Mouse (Mus musculus): ENCODE measurements around the gene Bmp10. TPM values are rescaled to one million over a fixed set of nuclear protein-coding genes. Genes with fewer than 3 reads are reported as not detected.

The Bmp10 gene
- polyA plus RNA-seq (2014; fragmentation: Nextera tagmentation; extraction: Ambion mirVana) = not detected in 2 replicates

DNA sequence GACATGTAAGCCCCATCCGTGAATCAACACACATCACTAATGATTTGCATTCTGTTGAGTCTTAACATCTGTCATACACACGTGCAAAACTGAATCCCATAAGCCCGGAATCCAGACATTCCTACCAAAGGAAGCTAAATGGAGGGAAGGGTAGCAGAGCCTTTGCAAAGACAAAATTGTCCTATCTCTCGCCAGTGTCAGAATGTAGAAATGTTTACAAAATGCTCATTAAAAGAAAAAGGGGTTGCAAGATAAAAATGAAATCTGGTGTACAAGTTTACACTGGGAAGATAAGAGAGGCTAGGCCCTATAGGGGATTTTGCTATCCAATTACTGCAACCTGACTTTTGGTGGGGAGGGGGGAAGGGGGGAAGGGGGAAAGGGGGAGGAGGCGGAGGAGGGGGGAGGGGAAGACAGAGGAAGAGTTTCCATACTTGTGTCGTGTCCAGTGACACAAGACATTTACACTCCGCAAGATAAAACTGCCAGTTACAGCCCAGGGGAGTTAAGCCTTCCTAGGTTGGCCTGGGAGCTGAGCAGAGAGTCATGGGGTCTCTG is at the start of gene Bmp10:
TSS of gene Bmp10 (plus strand) at position 508 of the 558 bp plus-strand sequence.
- 75% methylated on average over 7 of the region's 7 CpGs for WGBS
- Histone ChIP-seq H3K9ac (ENCODE audit: low read length) (no peak within 1 kb of the TSS), H3K4me2 (no peak within 1 kb of the TSS), H3K36me3 (ENCODE audit: control insufficient read depth, insufficient read depth, low read length) (no peaks in the 10 kb centered on the region), H3K27me3 (ENCODE audit: control insufficient read depth, insufficient read depth, low read length) (no peaks in the 10 kb centered on the region), H3K4me1 (ENCODE audit: control insufficient read depth, insufficient read depth, low read length) (no peaks in the 10 kb centered on the region), H3K27ac (ENCODE audit: low read depth, low read length) (no peak within 1 kb of the TSS), H3K9me3 (ENCODE audit: control insufficient read depth, low read length) (no peaks in the 10 kb centered on the region), H3K4me3 (ENCODE audit: low read depth, low read length) (no peak within 1 kb of the TSS)
- DNase-seq (ENCODE audit: low spot score, missing footprints) (no peak), ATAC-seq (ENCODE audit: low FRiP score) (no peak)

DNA sequence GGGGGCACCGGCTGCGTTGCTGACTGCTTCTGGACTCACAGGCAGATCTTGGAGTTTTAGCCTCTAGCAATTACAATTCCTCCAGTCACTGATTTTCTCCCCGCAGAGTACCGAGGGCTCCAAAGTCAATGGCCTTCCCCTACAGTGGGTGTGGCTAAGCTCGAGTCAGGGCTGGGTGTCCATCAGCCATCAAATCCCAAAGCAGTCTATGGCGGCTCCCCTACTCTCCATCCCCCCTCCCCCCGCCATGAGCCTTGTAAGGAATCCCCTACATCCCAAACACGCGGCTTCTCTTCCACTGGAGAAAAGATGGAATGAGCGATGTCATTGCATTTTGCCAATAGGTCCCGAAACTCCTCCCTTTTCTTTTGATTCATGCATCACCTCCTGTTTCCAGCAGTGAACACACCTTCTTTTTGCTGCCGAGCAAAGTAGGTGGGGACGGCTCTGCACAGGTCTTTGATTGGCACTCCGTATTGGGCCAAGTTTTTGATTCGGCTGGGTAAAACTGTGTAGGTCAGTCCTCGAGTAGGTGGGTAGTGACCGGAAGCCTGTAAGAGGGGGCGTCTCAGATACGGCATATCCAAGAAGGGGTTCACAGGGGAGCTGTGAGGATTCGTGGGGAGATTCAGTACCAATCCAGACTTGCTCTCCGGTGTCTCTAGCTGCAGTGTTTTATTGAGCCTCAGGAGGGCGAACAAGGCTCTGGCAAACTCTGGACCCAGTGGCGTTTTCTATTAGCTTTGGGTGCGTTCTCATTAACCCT is 44.7 kb upstream of the Bmp10 start:
- Histone ChIP-seq H3K36me3 (ENCODE audit: control insufficient read depth, insufficient read depth, low read length) (no peaks in the 10 kb centered on the region), H3K9ac (ENCODE audit: low read length) (no peak overlapping the region), H3K4me1 (ENCODE audit: control insufficient read depth, insufficient read depth, low read length) (no peaks in the 10 kb centered on the region), H3K27ac (ENCODE audit: low read depth, low read length) (no peak overlapping the region), H3K9me3 (ENCODE audit: control insufficient read depth, low read length) (no peaks in the 10 kb centered on the region), H3K4me3 (ENCODE audit: low read depth, low read length) (peak overlapping the region; percentile 19), H3K27me3 (ENCODE audit: control insufficient read depth, insufficient read depth, low read length) (no peaks in the 10 kb centered on the region), H3K4me2 (peak overlapping the region; percentile 48)
- WGBS = 9% methylated on average over 24 of the region's 24 CpGs
- DNase-seq (ENCODE audit: low spot score, missing footprints) (peak; percentile 86), ATAC-seq (ENCODE audit: low FRiP score) (peak; percentile 30; the same call in 1 of the 2 replicates)

DNA sequence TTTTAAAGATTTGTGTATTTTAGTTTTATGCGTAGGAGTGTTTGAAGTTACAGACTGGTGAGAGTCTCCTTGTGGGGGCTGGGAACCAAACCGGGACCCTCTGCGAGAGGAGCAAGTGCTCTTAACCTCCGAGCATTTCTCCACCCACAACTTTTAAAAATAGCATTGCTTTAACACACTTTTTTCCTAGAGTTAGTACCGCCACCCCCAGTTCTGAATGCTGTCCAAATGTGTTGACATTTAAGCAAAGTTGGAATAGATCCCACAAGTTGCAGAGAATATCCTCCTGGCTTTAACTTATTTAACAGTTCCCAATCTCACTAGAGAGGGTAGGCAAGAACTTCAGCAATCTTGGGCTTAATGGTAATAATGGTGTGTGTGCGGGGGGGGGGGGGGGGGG is 44.0 kb upstream of the Bmp10 start:
- 56% methylated on average over 5 of the region's 6 CpGs for WGBS
- Histone ChIP-seq H3K4me2 (no peak overlapping the region), H3K4me3 (ENCODE audit: low read depth, low read length) (no peak overlapping the region), H3K9me3 (ENCODE audit: control insufficient read depth, low read length) (no peaks in the 10 kb centered on the region), H3K9ac (ENCODE audit: low read length) (no peak overlapping the region), H3K27me3 (ENCODE audit: control insufficient read depth, insufficient read depth, low read length) (no peaks in the 10 kb centered on the region), H3K4me1 (ENCODE audit: control insufficient read depth, insufficient read depth, low read length) (no peaks in the 10 kb centered on the region), H3K27ac (ENCODE audit: low read depth, low read length) (no peak overlapping the region), H3K36me3 (ENCODE audit: control insufficient read depth, insufficient read depth, low read length) (no peaks in the 10 kb centered on the region)
- DNase-seq (ENCODE audit: low spot score, missing footprints) (no peak), ATAC-seq (ENCODE audit: low FRiP score) (no peak)

DNA sequence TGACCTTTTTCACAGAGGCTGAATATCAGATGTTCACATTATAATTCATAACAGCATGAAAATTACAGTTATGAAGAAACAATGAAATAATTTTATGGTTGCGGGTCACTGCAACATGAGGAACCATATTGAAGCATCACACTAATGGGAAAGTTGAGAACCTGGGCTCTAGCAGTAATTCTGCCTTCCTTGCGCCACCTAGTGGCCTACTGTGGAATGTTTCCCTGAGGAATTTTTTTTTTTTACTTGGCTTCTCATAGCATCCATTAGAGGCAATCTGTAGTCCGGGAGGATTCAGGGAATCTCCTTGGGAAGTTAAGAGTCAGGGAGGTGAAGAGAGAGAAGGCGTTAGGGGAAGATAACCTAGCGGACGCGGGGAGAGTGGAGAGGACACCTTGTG is 42.6 kb upstream of the Bmp10 start:
- H3K4me1 ChIP-seq (ENCODE audit: control insufficient read depth, insufficient read depth, low read length) = no peaks in the 10 kb centered on the region
- H3K27ac ChIP-seq (ENCODE audit: low read depth, low read length) = no peak overlapping the region
- no peaks in the 10 kb centered on the region for H3K9me3 ChIP-seq (ENCODE audit: control insufficient read depth, low read length)
- H3K27me3 ChIP-seq (ENCODE audit: control insufficient read depth, insufficient read depth, low read length) = no peaks in the 10 kb centered on the region
- ATAC-seq (ENCODE audit: low FRiP score) (no peak), DNase-seq (ENCODE audit: low spot score, missing footprints) (peak; percentile 98)
- H3K9ac ChIP-seq (ENCODE audit: low read length) = no peak overlapping the region
- no peak overlapping the region for H3K4me2 ChIP-seq
- H3K4me3 ChIP-seq (ENCODE audit: low read depth, low read length) = no peak overlapping the region
- no peaks in the 10 kb centered on the region for H3K36me3 ChIP-seq (ENCODE audit: control insufficient read depth, insufficient read depth, low read length)
- WGBS = 14% methylated on average over 7 of the region's 7 CpGs

DNA sequence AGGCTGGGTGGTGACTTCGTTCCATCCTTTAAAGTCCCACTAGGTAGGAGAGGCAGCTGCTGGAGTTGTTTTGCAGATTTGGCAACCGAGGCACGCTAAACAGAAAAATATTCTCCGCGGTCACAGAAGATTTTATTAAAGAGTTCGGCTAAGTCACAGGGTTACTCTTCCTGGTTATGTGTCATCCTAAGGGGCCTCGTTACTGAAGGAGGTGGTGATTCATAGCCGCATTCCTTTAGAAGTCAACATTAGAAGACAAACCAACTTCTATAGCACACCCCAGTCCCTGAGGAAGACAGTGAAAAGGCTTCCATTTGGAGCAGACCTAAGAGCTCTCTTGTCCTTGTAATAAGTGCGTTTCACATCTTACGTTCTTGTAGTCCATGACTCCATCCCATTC is 42.1 kb upstream of the Bmp10 start:
- no peak overlapping the region for H3K9ac ChIP-seq (ENCODE audit: low read length)
- H3K27me3 ChIP-seq (ENCODE audit: control insufficient read depth, insufficient read depth, low read length) = no peaks in the 10 kb centered on the region
- no peaks in the 10 kb centered on the region for H3K36me3 ChIP-seq (ENCODE audit: control insufficient read depth, insufficient read depth, low read length)
- H3K4me3 ChIP-seq (ENCODE audit: low read depth, low read length) = no peak overlapping the region
- WGBS = 87% methylated on average over 10 of the region's 10 CpGs
- DNase-seq (ENCODE audit: low spot score, missing footprints) (no peak), ATAC-seq (ENCODE audit: low FRiP score) (no peak)
- no peaks in the 10 kb centered on the region for H3K4me1 ChIP-seq (ENCODE audit: control insufficient read depth, insufficient read depth, low read length)
- H3K9me3 ChIP-seq (ENCODE audit: control insufficient read depth, low read length) = no peaks in the 10 kb centered on the region
- H3K4me2 ChIP-seq = no peak overlapping the region
- no peak overlapping the region for H3K27ac ChIP-seq (ENCODE audit: low read depth, low read length)

DNA sequence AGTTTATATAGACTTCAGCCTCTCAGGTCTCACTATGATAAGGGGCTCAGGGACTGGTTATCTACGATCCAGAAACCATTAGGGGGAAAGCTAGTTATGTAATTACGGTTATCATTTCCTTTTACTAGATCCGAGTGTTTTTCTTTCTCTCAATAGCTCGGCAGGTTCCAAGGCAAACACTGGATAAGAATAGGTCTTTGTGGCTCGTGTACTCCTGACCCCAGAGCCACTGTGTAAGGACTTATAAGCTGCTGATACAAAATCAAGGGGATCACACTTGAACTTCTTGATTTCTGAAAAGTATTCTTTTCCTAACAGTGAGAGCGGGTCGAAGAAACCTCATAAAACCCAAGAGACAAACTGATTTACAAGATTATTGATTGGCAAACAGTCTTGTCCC is 39.9 kb upstream of the Bmp10 start, which contains the start of gene Gkn3:
TSS of gene Gkn3 (minus strand) at position 59 of the 400 bp plus-strand sequence.
- H3K4me3 ChIP-seq (ENCODE audit: low read depth, low read length) = no peak within 1 kb of the TSS
- H3K9me3 ChIP-seq (ENCODE audit: control insufficient read depth, low read length) = no peaks in the 10 kb centered on the region
- H3K36me3 ChIP-seq (ENCODE audit: control insufficient read depth, insufficient read depth, low read length) = no peaks in the 10 kb centered on the region
- no peak within 1 kb of the TSS for H3K4me2 ChIP-seq
- DNase-seq (ENCODE audit: low spot score, missing footprints) = no peak
- no peaks in the 10 kb centered on the region for H3K27me3 ChIP-seq (ENCODE audit: control insufficient read depth, insufficient read depth, low read length)
- H3K27ac ChIP-seq (ENCODE audit: low read depth, low read length) = no peak within 1 kb of the TSS
- H3K9ac ChIP-seq (ENCODE audit: low read length) = no peak within 1 kb of the TSS
- H3K4me1 ChIP-seq (ENCODE audit: control insufficient read depth, insufficient read depth, low read length) = no peaks in the 10 kb centered on the region
- 65% methylated on average over 7 of the region's 7 CpGs for WGBS
- no peak for ATAC-seq (ENCODE audit: low FRiP score)

DNA sequence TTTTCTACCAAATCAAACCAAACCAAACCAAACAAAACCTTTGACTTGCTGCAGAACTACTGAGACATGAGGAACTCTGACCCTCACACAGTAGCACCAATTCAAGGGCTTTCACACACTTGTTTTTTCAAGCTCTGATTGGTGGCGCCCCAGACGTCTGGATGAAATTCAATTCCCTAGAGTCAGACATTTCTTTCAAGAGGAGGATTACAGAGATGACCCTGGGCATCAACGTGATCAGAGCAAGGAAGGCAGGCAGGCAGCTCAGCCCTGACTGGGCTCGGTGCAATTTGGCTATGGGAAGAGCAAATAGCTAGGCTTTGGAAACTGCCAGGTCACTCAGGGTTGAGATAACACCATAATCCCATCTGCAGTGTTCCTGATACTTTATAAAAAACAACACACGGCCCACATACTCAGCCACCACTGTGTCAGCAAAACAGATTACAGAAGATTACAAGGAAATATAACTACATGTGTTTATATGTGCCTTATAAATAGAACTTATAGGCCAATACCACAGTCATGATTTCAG is 39.3 kb upstream of the Bmp10 start:
- Histone ChIP-seq H3K36me3 (ENCODE audit: control insufficient read depth, insufficient read depth, low read length) (no peaks in the 10 kb centered on the region), H3K9ac (ENCODE audit: low read length) (no peak overlapping the region), H3K27ac (ENCODE audit: low read depth, low read length) (no peak overlapping the region), H3K4me3 (ENCODE audit: low read depth, low read length) (no peak overlapping the region), H3K4me2 (no peak overlapping the region), H3K9me3 (ENCODE audit: control insufficient read depth, low read length) (no peaks in the 10 kb centered on the region), H3K4me1 (ENCODE audit: control insufficient read depth, insufficient read depth, low read length) (no peaks in the 10 kb centered on the region), H3K27me3 (ENCODE audit: control insufficient read depth, insufficient read depth, low read length) (no peaks in the 10 kb centered on the region)
- DNase-seq (ENCODE audit: low spot score, missing footprints) (no peak), ATAC-seq (ENCODE audit: low FRiP score) (0 out of 2 replicates have a peak, but pooled peaks have one; percentile 62)
- 26% methylated on average over 5 of the region's 5 CpGs for WGBS

DNA sequence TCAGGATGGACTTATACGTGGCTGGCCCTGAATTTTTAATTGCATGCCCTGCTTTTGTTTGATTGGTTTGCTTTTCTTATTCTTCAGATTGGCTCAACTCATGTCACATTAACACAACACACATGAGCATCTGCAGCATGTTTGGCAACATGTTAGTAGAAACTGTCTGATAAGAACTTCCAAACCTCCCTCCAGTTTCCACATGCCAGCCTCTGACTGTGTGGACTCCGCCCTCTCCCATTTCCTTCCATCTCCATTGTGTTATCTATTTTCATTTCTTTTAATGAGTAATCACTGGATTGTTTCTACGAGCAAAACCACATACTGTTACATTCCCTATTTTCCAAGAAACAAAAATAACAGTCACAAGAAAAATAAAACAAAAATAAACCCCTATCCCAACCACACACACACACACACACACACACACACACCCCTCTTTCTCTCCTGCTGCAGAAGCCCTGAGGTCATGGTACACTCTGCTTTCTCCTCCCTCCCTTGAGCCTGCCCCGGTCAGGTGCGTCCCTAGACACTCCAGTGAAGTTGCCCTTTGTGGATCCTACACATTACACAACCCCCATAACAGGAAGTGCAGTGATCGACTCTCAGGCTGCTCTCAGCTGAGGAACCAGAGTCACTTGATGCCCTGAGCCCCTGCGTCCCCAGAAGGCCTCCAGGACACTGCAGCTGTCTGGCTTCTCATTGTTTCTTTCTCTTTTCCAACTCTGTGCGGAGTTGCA is 35.2 kb upstream of the Bmp10 start:
- no peak overlapping the region for H3K4me3 ChIP-seq (ENCODE audit: low read depth, low read length)
- H3K9ac ChIP-seq (ENCODE audit: low read length) = no peak overlapping the region
- no peak for DNase-seq (ENCODE audit: low spot score, missing footprints)
- 81% methylated on average over 8 of the region's 8 CpGs for WGBS
- no peaks in the 10 kb centered on the region for H3K27me3 ChIP-seq (ENCODE audit: control insufficient read depth, insufficient read depth, low read length)
- H3K4me1 ChIP-seq (ENCODE audit: control insufficient read depth, insufficient read depth, low read length) = no peaks in the 10 kb centered on the region
- ATAC-seq (ENCODE audit: low FRiP score) = no peak
- no peaks in the 10 kb centered on the region for H3K36me3 ChIP-seq (ENCODE audit: control insufficient read depth, insufficient read depth, low read length)
- H3K9me3 ChIP-seq (ENCODE audit: control insufficient read depth, low read length) = no peaks in the 10 kb centered on the region
- no peak overlapping the region for H3K4me2 ChIP-seq
- H3K27ac ChIP-seq (ENCODE audit: low read depth, low read length) = no peak overlapping the region

DNA sequence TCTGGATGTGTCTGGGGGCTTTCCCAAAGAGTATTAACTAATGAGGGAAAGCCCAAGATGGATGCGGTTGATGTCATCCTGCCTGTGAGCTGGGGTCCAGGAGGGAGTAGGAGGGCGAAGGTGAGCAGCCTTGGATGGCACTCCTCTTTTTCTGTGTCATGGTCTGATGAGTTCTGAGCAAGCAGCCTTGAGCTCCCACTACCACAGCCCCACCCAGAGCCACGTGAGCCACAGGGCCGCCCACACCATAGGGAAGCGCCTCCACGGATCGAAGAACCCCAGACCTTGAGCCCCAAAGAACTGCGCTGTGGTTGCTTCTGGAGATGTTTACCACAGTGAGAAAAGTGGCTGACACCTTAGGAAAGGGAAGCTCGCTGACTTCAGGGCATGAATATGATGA is 34.0 kb upstream of the Bmp10 start:
- H3K4me1 ChIP-seq (ENCODE audit: control insufficient read depth, insufficient read depth, low read length) = 0 out of 2 replicates have a peak, but pooled peaks cover under 1% of the 10 kb centered on the region
- H3K27me3 ChIP-seq (ENCODE audit: control insufficient read depth, insufficient read depth, low read length) = no peaks in the 10 kb centered on the region
- no peaks in the 10 kb centered on the region for H3K9me3 ChIP-seq (ENCODE audit: control insufficient read depth, low read length)
- H3K36me3 ChIP-seq (ENCODE audit: control insufficient read depth, insufficient read depth, low read length) = no peaks in the 10 kb centered on the region
- H3K9ac ChIP-seq (ENCODE audit: low read length) = no peak overlapping the region
- WGBS = 82% methylated on average over 9 of the region's 9 CpGs
- ATAC-seq (ENCODE audit: low FRiP score) = no peak
- no peak overlapping the region for H3K4me3 ChIP-seq (ENCODE audit: low read depth, low read length)
- DNase-seq (ENCODE audit: low spot score, missing footprints) = no peak
- no peak overlapping the region for H3K4me2 ChIP-seq
- H3K27ac ChIP-seq (ENCODE audit: low read depth, low read length) = no peak overlapping the region

All from midbrain, embryonic 11.5 days (tissue).